Comparison of ENCODE assay signal across 13 mouse cellular contexts in the genomic region with DNA sequence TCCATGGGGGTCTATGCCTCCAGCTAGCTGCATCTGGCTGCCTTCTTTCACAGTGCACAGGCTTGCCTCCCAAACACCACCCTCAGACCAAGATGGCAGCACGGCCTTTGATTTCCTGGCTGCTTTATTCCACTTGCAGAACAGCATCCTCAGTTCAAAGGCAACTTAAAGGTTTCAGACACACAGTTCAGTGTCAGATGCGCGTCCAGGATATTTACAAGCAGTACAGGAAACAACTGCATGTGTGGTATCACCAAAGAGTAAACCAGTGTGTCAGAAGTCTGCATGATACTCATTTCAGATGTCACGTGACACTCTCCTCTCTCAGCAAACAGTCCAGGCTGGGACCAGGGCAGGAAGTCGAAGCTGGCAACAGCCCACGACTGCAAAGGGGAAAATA.
DNase-seq lines count a peak whose midpoint lies in the region; ATAC-seq and TF ChIP-seq lines count a peak whose summit lies in the region.
"Had no signal": no experiment of that assay in that cellular context is flagged by ENCODE, and none has a peak within 500 bp of the region (broad histone marks: within the 10 kb centered on the region; RNA-seq: fewer than 3 reads in every experiment).

No protein-coding gene starts in this region.

- 0 out of 2 replicates have a peak, but pooled peaks cover 3% of the 10 kb centered on the region for H3K36me3 ChIP-seq in lung, embryonic 14.5 days (ENCODE audit: insufficient read depth)
- H3K36me3 ChIP-seq: midbrain, embryonic 13.5 days had no signal

- TF ChIP-seq POLR2A in lung, adult 2 months (IDR thresholded peaks at IDR 0.05; ENCODE audit: borderline replicate concordance, extremely low read depth, low read depth, low read length): no peak

- 33% methylated on average over 6 of the region's 6 CpGs for WGBS in lung, embryonic 14.5 days
- WGBS in lung, adult 2 months: 27% methylated on average over 6 of the region's 6 CpGs

- H3K27me3 ChIP-seq in lung, embryonic 14.5 days (ENCODE audit: insufficient read depth, low read length): no peaks in the 10 kb centered on the region
- H3K27me3 ChIP-seq: midbrain, embryonic 13.5 days had no signal

- ATAC-seq in lung, embryonic 14.5 days (ENCODE audit: insufficient read depth): peak; percentile 86
- ATAC-seq in common myeloid progenitor, adult 5-6 weeks (replicated peaks; ENCODE audit: low read depth, poor library complexity, severe bottlenecking): peak; percentile 67
- no peak for ATAC-seq in erythroblast, adult 5-6 weeks (replicated peaks; ENCODE audit: low FRiP score, poor library complexity, severe bottlenecking)
- ATAC-seq: midbrain, embryonic 13.5 days had no signal

- no peaks in the 10 kb centered on the region for H3K9me3 ChIP-seq in lung, embryonic 14.5 days (ENCODE audit: low read depth, low read length)
- H3K9me3 ChIP-seq: midbrain, embryonic 13.5 days had no signal

- peak; percentile 81 for DNase-seq in lung, embryonic 14.5 days
- DNase-seq in lung, adult 2 months: no peak
- DNase-seq in lung, postnatal 10 days: peak; percentile 81
- peak; percentile 72 to 85 for DNase-seq in thymus, postnatal 36 days
- DNase-seq in layer of hippocampus, adult 2 months (ENCODE audit: low spot score in 2 of 2): no peak
- DNase-seq: adrenal gland, postnatal 14 days; cerebellum, adult 2 months; gastrocnemius, adult 2 months; layer of hippocampus, adult 9-11 months had no signal

- H3K4me1 ChIP-seq in lung, embryonic 14.5 days (ENCODE audit: insufficient read depth): peaks cover 8% of the 10 kb centered on the region
- H3K4me1 ChIP-seq in lung, adult 2 months (ENCODE audit: control insufficient read depth, insufficient read depth, low read length): peaks cover 5% of the 10 kb centered on the region; the same call in 1 of the 2 replicates

- H3K27ac ChIP-seq in lung, embryonic 14.5 days (ENCODE audit: low read depth): peak overlapping the region; percentile 72; the same call in 1 of the 2 replicates
- H3K27ac ChIP-seq in layer of hippocampus, adult 2 months: no peak overlapping the region
- H3K27ac ChIP-seq: gastrocnemius, adult 2 months had no signal

- no peak overlapping the region for H3K9ac ChIP-seq in lung, embryonic 14.5 days
- H3K9ac ChIP-seq: midbrain, embryonic 13.5 days had no signal

- H3K4me3 ChIP-seq in lung, embryonic 14.5 days (ENCODE audit: low read depth, low read length): no peak overlapping the region
- no peak overlapping the region for H3K4me3 ChIP-seq in lung, adult 2 months (replicated peaks; ENCODE audit: extremely low read depth, low read depth, low read length)
- no peak overlapping the region for H3K4me3 ChIP-seq in layer of hippocampus, adult 2 months
- H3K4me3 ChIP-seq: gastrocnemius, adult 2 months; midbrain, embryonic 13.5 days had no signal

- no peak for TF ChIP-seq CTCF in lung, embryonic 14.5 days (IDR thresholded peaks at IDR 0.05; ENCODE audit: low read depth)
- TF ChIP-seq CTCF in lung, adult 2 months (IDR thresholded peaks at IDR 0.05; ENCODE audit: insufficient read depth, low read length): no peak
- TF ChIP-seq CTCF in layer of hippocampus, adult 2 months (conservative IDR thresholded peaks at IDR 0.05): no peak

- no peak overlapping the region for H3K4me2 ChIP-seq in lung, embryonic 14.5 days
- H3K4me2 ChIP-seq: liver, embryonic 11.5 days; midbrain, embryonic 13.5 days had no signal

Comparison
In these comparisons a context has a peak if more than half of its experiments do, and no peak if none do; other contexts are left out.
1. DNase-seq: peak in lung, embryonic 14.5 days (single experiment), lung, postnatal 10 days (single experiment) and thymus, postnatal 36 days (2 of 2); none in lung, adult 2 months (single experiment) and layer of hippocampus, adult 2 months (0 of 2).